Mouse (Mus musculus): ENCODE results near the gene Hspa5. TPM values are rescaled to one million over a fixed set of nuclear protein-coding genes. Genes with fewer than 3 reads are reported as not detected.

The Hspa5 gene
- total RNA-seq, 1 experiment, result 1,484 TPM

GRCm38 (mm10) chr2:34762174-34762573 lies 9.6 kb upstream of the Hspa5 start:
- Histone ChIP-seq H3K27ac (ENCODE audit: insufficient read depth, low read depth, low read length, poor library complexity, severe bottlenecking) (no peak overlapping the region), H3K4me3 (ENCODE audit: insufficient read depth in 1 of 2, low read depth in 1 of 2, low read length in 2 of 2, poor library complexity in 1 of 2, severe bottlenecking in 1 of 2) (no peak overlapping the region), H3K9me3 (ENCODE audit: control insufficient read depth, insufficient read depth, low read depth, low read length) (no peaks in the 10 kb centered on the region), H3K9ac (ENCODE audit: insufficient read depth, low read depth, low read length, poor library complexity, severe bottlenecking) (no peak overlapping the region), H3K36me3 (ENCODE audit: control insufficient read depth, insufficient read depth, low read length, poor library complexity, severe bottlenecking) (no peaks in the 10 kb centered on the region), H3K4me1 (ENCODE audit: control insufficient read depth in 2 of 2, insufficient read depth in 2 of 2, low read length in 2 of 2, poor library complexity in 1 of 2) (no peaks in the 10 kb centered on the region)
- no peak for TF ChIP-seq ZNF384 (IDR thresholded peaks at IDR 0.05; ENCODE audit: low read depth, low read length)
- TF ChIP-seq ZC3H11A (IDR thresholded peaks at IDR 0.05; ENCODE audit: borderline replicate concordance, low read depth, low read length), result no peak
- no peak for TF ChIP-seq HCFC1 (IDR thresholded peaks at IDR 0.05; ENCODE audit: borderline replicate concordance, insufficient read depth, low read length)
- TF ChIP-seq CHD2 (IDR thresholded peaks at IDR 0.05; ENCODE audit: low read depth, low read length), result no peak
- TF ChIP-seq MAFK (IDR thresholded peaks at IDR 0.05; ENCODE audit: insufficient read depth, low read depth, low read length), result no peak
- in situ Hi-C loops (cut with MboI; ENCODE audit: low sequenced_read_pairs in 2 of 2, unreplicated experiment in 2 of 2), result no loop called here
- DNase-seq (ENCODE audit: low read depth, low spot score), result no peak

DNA sequence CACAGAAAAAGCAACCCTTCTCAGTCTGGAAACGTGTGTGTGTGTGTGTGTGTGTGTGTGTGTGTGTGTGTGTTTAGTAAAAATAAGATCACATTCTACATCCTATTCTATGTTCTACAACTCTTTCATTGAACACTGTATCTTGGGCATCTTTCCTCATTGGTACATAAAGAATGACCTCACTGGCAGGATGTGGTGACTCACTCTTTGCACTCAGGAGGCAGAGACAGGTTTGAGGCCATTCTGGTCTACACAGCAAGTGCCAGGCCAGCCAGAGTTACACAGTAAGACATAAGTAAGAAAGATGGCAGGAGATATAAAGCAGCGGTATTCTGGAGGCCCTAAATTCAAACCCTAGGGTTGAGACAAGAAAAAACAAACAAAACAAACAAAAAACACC lies 8.9 kb upstream of the Hspa5 start:
- no peak overlapping the region for H3K27ac ChIP-seq (ENCODE audit: insufficient read depth, low read depth, low read length, poor library complexity, severe bottlenecking)
- H3K4me3 ChIP-seq (ENCODE audit: insufficient read depth in 1 of 2, low read depth in 1 of 2, low read length in 2 of 2, poor library complexity in 1 of 2, severe bottlenecking in 1 of 2), result no peak overlapping the region
- DNase-seq (ENCODE audit: low read depth, low spot score), result no peak
- no peaks in the 10 kb centered on the region for H3K4me1 ChIP-seq (ENCODE audit: control insufficient read depth in 2 of 2, insufficient read depth in 2 of 2, low read length in 2 of 2, poor library complexity in 1 of 2)
- no peaks in the 10 kb centered on the region for H3K36me3 ChIP-seq (ENCODE audit: control insufficient read depth, insufficient read depth, low read length, poor library complexity, severe bottlenecking)
- H3K9ac ChIP-seq (ENCODE audit: insufficient read depth, low read depth, low read length, poor library complexity, severe bottlenecking), result no peak overlapping the region
- no peaks in the 10 kb centered on the region for H3K9me3 ChIP-seq (ENCODE audit: control insufficient read depth, insufficient read depth, low read depth, low read length)
- TF ChIP-seq CHD2 (IDR thresholded peaks at IDR 0.05; ENCODE audit: low read depth, low read length) (no peak), ZNF384 (IDR thresholded peaks at IDR 0.05; ENCODE audit: low read depth, low read length) (no peak), ZC3H11A (IDR thresholded peaks at IDR 0.05; ENCODE audit: borderline replicate concordance, low read depth, low read length) (no peak)
- in situ Hi-C loops (cut with MboI; ENCODE audit: low sequenced_read_pairs in 2 of 2, unreplicated experiment in 2 of 2), result no loop called here

- Histone ChIP-seq H3K9me3 (ENCODE audit: control insufficient read depth, insufficient read depth, low read depth, low read length) (no peaks in the 10 kb centered on the region), H3K4me1 (ENCODE audit: control insufficient read depth in 2 of 2, insufficient read depth in 2 of 2, low read length in 2 of 2, poor library complexity in 1 of 2) (no peaks in the 10 kb centered on the region), H3K9ac (ENCODE audit: insufficient read depth, low read depth, low read length, poor library complexity, severe bottlenecking) (no peak overlapping the region), H3K36me3 (ENCODE audit: control insufficient read depth, insufficient read depth, low read length, poor library complexity, severe bottlenecking) (no peaks in the 10 kb centered on the region), H3K4me3 (ENCODE audit: insufficient read depth in 1 of 2, low read depth in 1 of 2, low read length in 2 of 2, poor library complexity in 1 of 2, severe bottlenecking in 1 of 2) (no peak overlapping the region), H3K27ac (ENCODE audit: insufficient read depth, low read depth, low read length, poor library complexity, severe bottlenecking) (no peak overlapping the region)
- no peak for DNase-seq (ENCODE audit: low read depth, low spot score)
- TF ChIP-seq ZNF384 (IDR thresholded peaks at IDR 0.05; ENCODE audit: low read depth, low read length), result no peak
- no peak for TF ChIP-seq HCFC1 (IDR thresholded peaks at IDR 0.05; ENCODE audit: borderline replicate concordance, insufficient read depth, low read length)
- TF ChIP-seq ZC3H11A (IDR thresholded peaks at IDR 0.05; ENCODE audit: borderline replicate concordance, low read depth, low read length), result no peak
- TF ChIP-seq CHD2 (IDR thresholded peaks at IDR 0.05; ENCODE audit: low read depth, low read length), result no peak
- TF ChIP-seq MAFK (IDR thresholded peaks at IDR 0.05; ENCODE audit: insufficient read depth, low read depth, low read length), result no peak
- in situ Hi-C loops (cut with MboI; ENCODE audit: low sequenced_read_pairs in 2 of 2, unreplicated experiment in 2 of 2), result no loop called here
These were observed 7.0 kb upstream of the Hspa5 start for GRCm38 (mm10) chr2:34764801-34765200.

DNA sequence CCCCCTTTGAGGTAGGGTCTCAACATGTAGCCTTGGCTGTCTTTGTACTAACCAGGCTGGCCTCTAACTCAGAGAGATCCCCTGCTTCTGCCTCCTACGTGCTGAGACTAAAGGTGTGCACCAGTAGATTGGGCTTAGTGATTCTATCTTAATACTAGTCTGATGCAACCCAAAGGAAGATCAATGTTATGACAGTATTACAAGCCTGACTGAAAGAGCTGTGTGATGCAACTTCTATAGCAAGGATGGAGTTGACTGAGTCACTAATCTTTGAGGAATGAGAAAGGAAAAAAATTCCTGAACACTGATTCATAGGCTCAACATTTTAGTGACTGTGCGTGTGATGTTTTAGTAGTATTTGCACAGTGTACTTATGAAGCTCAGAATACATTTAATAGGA lies 1.7 kb upstream of the Hspa5 start:
- Histone ChIP-seq H3K36me3 (ENCODE audit: control insufficient read depth, insufficient read depth, low read length, poor library complexity, severe bottlenecking) (peaks cover 22% of the 10 kb centered on the region), H3K9ac (ENCODE audit: insufficient read depth, low read depth, low read length, poor library complexity, severe bottlenecking) (0 out of 2 replicates have a peak overlapping the region, but pooled peaks have one; percentile 14), H3K27ac (ENCODE audit: insufficient read depth, low read depth, low read length, poor library complexity, severe bottlenecking) (no peak overlapping the region), H3K9me3 (ENCODE audit: control insufficient read depth, insufficient read depth, low read depth, low read length) (no peaks in the 10 kb centered on the region), H3K4me3 (ENCODE audit: insufficient read depth in 1 of 2, low read depth in 1 of 2, low read length in 2 of 2, poor library complexity in 1 of 2, severe bottlenecking in 1 of 2) (peak overlapping the region in 1 of 2 experiments; percentile 95; a peak in 1 of 4 replicates), H3K4me1 (ENCODE audit: control insufficient read depth in 2 of 2, insufficient read depth in 2 of 2, low read length in 2 of 2, poor library complexity in 1 of 2) (peaks cover 3 to 5% of the 10 kb centered on the region in 2 experiments; a peak in 1 of 4 replicates)
- in situ Hi-C loops (cut with MboI; ENCODE audit: low sequenced_read_pairs in 2 of 2, unreplicated experiment in 2 of 2), result no loop called here
- DNase-seq (ENCODE audit: low read depth, low spot score), result no peak
- no peak for TF ChIP-seq ZNF384 (IDR thresholded peaks at IDR 0.05; ENCODE audit: low read depth, low read length)
- no peak for TF ChIP-seq MAFK (IDR thresholded peaks at IDR 0.05; ENCODE audit: insufficient read depth, low read depth, low read length)
- TF ChIP-seq CHD2 (IDR thresholded peaks at IDR 0.05; ENCODE audit: low read depth, low read length), result no peak
- no peak for TF ChIP-seq HCFC1 (IDR thresholded peaks at IDR 0.05; ENCODE audit: borderline replicate concordance, insufficient read depth, low read length)
- TF ChIP-seq ZC3H11A (IDR thresholded peaks at IDR 0.05; ENCODE audit: borderline replicate concordance, low read depth, low read length), result no peak

DNA sequence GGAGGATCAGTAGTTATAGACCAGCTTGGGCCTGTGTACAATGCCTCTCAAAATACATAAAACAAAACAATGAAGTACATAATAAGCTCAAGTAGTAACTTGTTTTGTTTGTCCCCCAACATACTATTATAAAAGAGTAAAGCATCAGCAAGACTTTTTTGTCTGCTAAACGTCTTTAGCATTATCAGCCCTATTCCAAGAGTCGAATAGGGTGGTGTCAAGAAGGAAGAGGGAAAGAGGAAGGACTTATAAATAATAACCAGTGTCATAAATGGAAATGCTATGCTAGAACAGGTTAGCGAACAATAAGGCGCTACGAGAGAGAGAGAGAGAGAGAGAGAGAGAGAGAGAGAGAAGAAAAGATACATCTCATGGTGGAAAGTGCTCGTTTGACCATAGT lies 819 bp upstream of the Hspa5 start:
- no peaks in the 10 kb centered on the region for H3K9me3 ChIP-seq (ENCODE audit: control insufficient read depth, insufficient read depth, low read depth, low read length)
- peak overlapping the region; percentile 98 for H3K9ac ChIP-seq (ENCODE audit: insufficient read depth, low read depth, low read length, poor library complexity, severe bottlenecking)
- H3K4me3 ChIP-seq (ENCODE audit: insufficient read depth in 1 of 2, low read depth in 1 of 2, low read length in 2 of 2, poor library complexity in 1 of 2, severe bottlenecking in 1 of 2), result peak overlapping the region; percentile 95 to 97
- no peak for DNase-seq (ENCODE audit: low read depth, low spot score)
- peak overlapping the region; percentile 92 for H3K27ac ChIP-seq (ENCODE audit: insufficient read depth, low read depth, low read length, poor library complexity, severe bottlenecking)
- H3K36me3 ChIP-seq (ENCODE audit: control insufficient read depth, insufficient read depth, low read length, poor library complexity, severe bottlenecking), result peaks cover 28% of the 10 kb centered on the region
- TF ChIP-seq ZNF384 (IDR thresholded peaks at IDR 0.05; ENCODE audit: low read depth, low read length) (no peak), CHD2 (IDR thresholded peaks at IDR 0.05; ENCODE audit: low read depth, low read length) (no peak), ZC3H11A (IDR thresholded peaks at IDR 0.05; ENCODE audit: borderline replicate concordance, low read depth, low read length) (no peak), HCFC1 (IDR thresholded peaks at IDR 0.05; ENCODE audit: borderline replicate concordance, insufficient read depth, low read length) (no peak), MAFK (IDR thresholded peaks at IDR 0.05; ENCODE audit: insufficient read depth, low read depth, low read length) (no peak)
- in situ Hi-C loops (cut with MboI; ENCODE audit: low sequenced_read_pairs in 2 of 2, unreplicated experiment in 2 of 2), result no loop called here
- peaks cover 3 to 5% of the 10 kb centered on the region in 2 experiments; a peak in 1 of 4 replicates for H3K4me1 ChIP-seq (ENCODE audit: control insufficient read depth in 2 of 2, insufficient read depth in 2 of 2, low read length in 2 of 2, poor library complexity in 1 of 2)
